Mouse (Mus musculus): Measurements from ENCODE around the gene Dqx1.

Gene Dqx1

GRCm38 (mm10) chr6:83070311-83071219 lies 12.9 kb downstream of the Dqx1 start:
- no peak for DNase-seq (ENCODE audit: low spot score)

- DNase-seq (ENCODE audit: low spot score), result no peak
Measured at GRCm38 (mm10) chr6:83071220-83071619, 13.6 kb downstream of the Dqx1 start.

- DNase-seq (ENCODE audit: low spot score), result no peak
Measured at GRCm38 (mm10) chr6:83074979-83075378, 17.3 kb downstream of the Dqx1 start.

- peak; percentile 70 for DNase-seq (ENCODE audit: low spot score)
Measured at GRCm38 (mm10) chr6:83077630-83078323, 20.1 kb downstream of the Dqx1 start, which contains the start of gene Pcgf1. Pcgf1 (plus strand) TSS chr6:83077869.

GRCm38 (mm10) chr6:83078324-83078858 lies 20.7 kb downstream of the Dqx1 start:
- peak; percentile 99 for DNase-seq (ENCODE audit: low spot score)

- no peak for DNase-seq (ENCODE audit: low spot score)
Measured at GRCm38 (mm10) chr6:83080210-83080609, 22.6 kb downstream of the Dqx1 start.

GRCm38 (mm10) chr6:83083497-83083896 lies 25.9 kb downstream of the Dqx1 start:
- DNase-seq (ENCODE audit: low spot score), result no peak

- DNase-seq (ENCODE audit: low spot score), result no peak
Measured at GRCm38 (mm10) chr6:83084477-83084876, 26.8 kb downstream of the Dqx1 start.

GRCm38 (mm10) chr6:83086121-83087035 lies 28.7 kb downstream of the Dqx1 start, which contains the start of gene Lbx2:
Lbx2 (plus strand) TSS chr6:83086367.
- DNase-seq (ENCODE audit: low spot score), result no peak

GRCm38 (mm10) chr6:83087205-83087925 lies 29.7 kb downstream of the Dqx1 start:
- DNase-seq (ENCODE audit: low spot score), result no peak

GRCm38 (mm10) chr6:83087926-83088260 lies 30.2 kb downstream of the Dqx1 start:
- no peak for DNase-seq (ENCODE audit: low spot score)

GRCm38 (mm10) chr6:83092416-83093127 lies 34.9 kb downstream of the Dqx1 start:
- peak; percentile 59 for DNase-seq (ENCODE audit: low spot score)

GRCm38 (mm10) chr6:83095968-83096367 lies 38.3 kb downstream of the Dqx1 start:
- no peak for DNase-seq (ENCODE audit: low spot score)

- peak; percentile 52 for DNase-seq (ENCODE audit: low spot score)
Measured at GRCm38 (mm10) chr6:83098411-83098810, 40.8 kb downstream of the Dqx1 start.

GRCm38 (mm10) chr6:83101316-83101687 lies 43.7 kb downstream of the Dqx1 start, which contains the start of the genes Ccdc142 and Gm42688:
Ccdc142 (plus strand) TSS chr6:83101601.
Gm42688 (plus strand) TSS chr6:83101617.
- DNase-seq (ENCODE audit: low spot score), result peak; percentile 91

- peak; percentile 71 for DNase-seq (ENCODE audit: low spot score)
Measured at GRCm38 (mm10) chr6:83101688-83102556, 44.3 kb downstream of the Dqx1 start.

GRCm38 (mm10) chr6:83103130-83103650 lies 45.5 kb downstream of the Dqx1 start:
- no peak for DNase-seq (ENCODE audit: low spot score)

GRCm38 (mm10) chr6:83104158-83104557 lies 46.5 kb downstream of the Dqx1 start:
- DNase-seq (ENCODE audit: low spot score), result no peak

Measured in adipocyte (in vitro differentiated cells).